In genomic region chr12:110083471-110083870, GRCm38 (mm10) we compare ENCODE assay signal across 16 mouse cellular contexts.
DNase-seq lines count a peak whose midpoint lies in the region; ATAC-seq lines count a peak whose summit lies in the region.
"Had no signal": no experiment of that assay in that cellular context is flagged by ENCODE, and none has a peak within 500 bp of the region (broad histone marks: within the 10 kb centered on the region; RNA-seq: fewer than 3 reads in every experiment).

No protein-coding gene starts in this region.

- H3K36me3 ChIP-seq in kidney, embryonic 15.5 days, result no peaks in the 10 kb centered on the region
- no peaks in the 10 kb centered on the region for H3K36me3 ChIP-seq in midbrain, embryonic 10.5 days
- H3K36me3 ChIP-seq in midbrain, embryonic 16.5 days (ENCODE audit: control insufficient read depth, insufficient read depth, low read length), result no peaks in the 10 kb centered on the region
- H3K36me3 ChIP-seq: embryonic facial prominence, embryonic 12.5 days; forebrain, embryonic 15.5 days had no signal

- peaks cover 23% of the 10 kb centered on the region for H3K4me1 ChIP-seq in kidney, embryonic 15.5 days
- H3K4me1 ChIP-seq in midbrain, embryonic 10.5 days, result peaks cover 9% of the 10 kb centered on the region
- no peaks in the 10 kb centered on the region for H3K4me1 ChIP-seq in midbrain, embryonic 16.5 days (ENCODE audit: control insufficient read depth, insufficient read depth, low read length)
- H3K4me1 ChIP-seq: forebrain, embryonic 13.5 days; forebrain, embryonic 15.5 days had no signal

- H3K27me3 ChIP-seq in kidney, embryonic 15.5 days, result no peaks in the 10 kb centered on the region
- no peaks in the 10 kb centered on the region for H3K27me3 ChIP-seq in midbrain, embryonic 10.5 days (ENCODE audit: low read depth, poor library complexity, severe bottlenecking)
- no peaks in the 10 kb centered on the region for H3K27me3 ChIP-seq in midbrain, embryonic 16.5 days (ENCODE audit: control insufficient read depth, insufficient read depth, low read depth, low read length)
- H3K27me3 ChIP-seq: embryonic facial prominence, embryonic 12.5 days; forebrain, embryonic 13.5 days; forebrain, embryonic 15.5 days had no signal

- peaks cover 3% of the 10 kb centered on the region; the same call in 1 of the 2 replicates for H3K9me3 ChIP-seq in kidney, embryonic 15.5 days (replicated peaks)
- no peaks in the 10 kb centered on the region; the same call in 1 of the 2 replicates for H3K9me3 ChIP-seq in midbrain, embryonic 10.5 days (replicated peaks)
- no peaks in the 10 kb centered on the region for H3K9me3 ChIP-seq in midbrain, embryonic 16.5 days (replicated peaks; ENCODE audit: control insufficient read depth, low read length, poor library complexity, severe bottlenecking)
- H3K9me3 ChIP-seq: embryonic facial prominence, embryonic 12.5 days; forebrain, embryonic 13.5 days; forebrain, embryonic 15.5 days had no signal

- no peak for ATAC-seq in kidney, embryonic 15.5 days (replicated peaks; ENCODE audit: low FRiP score)
- no peak for ATAC-seq in midbrain, embryonic 16.5 days
- ATAC-seq: forebrain, embryonic 13.5 days; forebrain, embryonic 15.5 days; forebrain, postnatal 0 days had no signal

- no peak overlapping the region for H3K9ac ChIP-seq in kidney, embryonic 15.5 days
- H3K9ac ChIP-seq in midbrain, embryonic 16.5 days (ENCODE audit: low read depth, low read length), result no peak overlapping the region
- H3K9ac ChIP-seq: embryonic facial prominence, embryonic 12.5 days; forebrain, embryonic 13.5 days; forebrain, embryonic 15.5 days; forebrain, postnatal 0 days had no signal

- H3K4me2 ChIP-seq in kidney, embryonic 15.5 days, result 0 out of 2 replicates have a peak overlapping the region, but pooled peaks have one; percentile 2
- H3K4me2 ChIP-seq in midbrain, embryonic 16.5 days (ENCODE audit: low read length), result no peak overlapping the region
- H3K4me2 ChIP-seq: embryonic facial prominence, embryonic 12.5 days; forebrain, embryonic 13.5 days; forebrain, embryonic 15.5 days had no signal

- no peak overlapping the region for H3K4me3 ChIP-seq in kidney, embryonic 15.5 days (replicated peaks)
- H3K4me3 ChIP-seq in midbrain, embryonic 10.5 days, result no peak overlapping the region
- no peak overlapping the region for H3K4me3 ChIP-seq in midbrain, embryonic 16.5 days (ENCODE audit: low read depth, low read length)
- H3K4me3 ChIP-seq: embryonic facial prominence, embryonic 12.5 days; forebrain, embryonic 13.5 days; forebrain, embryonic 15.5 days had no signal

- 0 out of 2 replicates have a peak overlapping the region, but pooled peaks have one; percentile 37 for H3K27ac ChIP-seq in kidney, embryonic 15.5 days
- 0 out of 2 replicates have a peak overlapping the region, but pooled peaks have one; percentile 43 for H3K27ac ChIP-seq in midbrain, embryonic 10.5 days (replicated peaks)
- H3K27ac ChIP-seq in midbrain, embryonic 16.5 days (ENCODE audit: low read length), result no peak overlapping the region
- H3K27ac ChIP-seq: embryonic facial prominence, embryonic 12.5 days; forebrain, embryonic 13.5 days; forebrain, embryonic 15.5 days had no signal

- WGBS in kidney, embryonic 15.5 days, result 42% methylated on average over 5 of the region's 5 CpGs
- 71% methylated on average over 5 of the region's 5 CpGs for WGBS in midbrain, embryonic 10.5 days
- 60% methylated on average over 5 of the region's 5 CpGs for WGBS in midbrain, embryonic 16.5 days

- DNase-seq in kidney, postnatal 36 days, result no peak
- DNase-seq in midbrain, embryonic 10.5 days (ENCODE audit: low spot score), result no peak
- no peak for DNase-seq in right cerebral cortex, adult 18-20 months
- DNase-seq: adrenal gland, postnatal 25 days; cerebellum, adult 11 months; cerebellum, adult 18-20 months; cerebellum, adult 8-10 months; cerebellum, adult 9-11 months; cerebellum, postnatal 14 days; cerebellum, postnatal 36 days; forebrain, postnatal 0 days had no signal
